Mouse (Mus musculus) myocyte (in vitro differentiated cells): Measurements from ENCODE around the gene Lrmda.

Experiments used
- MYOG ChIP-seq, 3 experiments: IDR thresholded peaks; one replicate each; pipeline ENCODE4 v1.6.1; 2011; ENCODE audit warnings: control low read depth in 2 of 3, low read depth in 2 of 3, mild to moderate bottlenecking in 2 of 3; ENCODE audit not compliant: insufficient read length in 2 of 3, control insufficient read depth in 1 of 3, insufficient read depth in 1 of 3
- POLR2A ChIP-seq: IDR thresholded peaks from one replicate; pipeline ENCODE4 v1.6.1; 2011; ENCODE audit warnings: low read depth, mild to moderate bottlenecking, control low read depth, moderate library complexity; ENCODE audit not compliant: insufficient read length
- SRF ChIP-seq: IDR thresholded peaks from one replicate; pipeline ENCODE4 v1.6.1; 2011; ENCODE audit warnings: low read depth; ENCODE audit not compliant: control insufficient read depth, insufficient read length
- USF1 ChIP-seq: IDR thresholded peaks from one replicate; pipeline ENCODE4 v1.6.1; 2011; ENCODE audit warnings: low read depth, mild to moderate bottlenecking, control low read depth, moderate library complexity

DNA sequence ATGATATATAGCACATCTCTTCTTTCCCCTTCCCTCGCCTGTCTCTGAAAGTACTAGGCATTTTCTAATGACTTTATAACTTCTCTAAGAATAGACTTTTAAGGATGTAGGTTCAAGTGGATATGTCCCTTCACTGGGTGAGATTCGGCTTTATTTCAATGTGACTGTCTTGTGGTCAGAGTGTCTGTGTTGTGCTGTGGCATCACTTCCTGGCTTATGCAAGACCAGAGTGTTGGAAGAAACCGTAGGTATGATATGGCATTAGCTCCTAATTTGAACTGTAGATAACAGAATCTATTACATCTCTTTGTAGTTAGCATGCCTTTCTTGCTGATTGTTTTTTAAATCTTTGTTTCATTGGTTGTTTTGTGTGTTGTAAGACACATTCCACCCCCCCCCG, 198.7 kb downstream of the Lrmda start:
- no peak for TF ChIP-seq MYOG (IDR thresholded peaks at IDR 0.05; ENCODE audit: control insufficient read depth in 1 of 3, insufficient read depth in 1 of 3, insufficient read length in 2 of 3, low read depth in 2 of 3)
- no peak for TF ChIP-seq USF1
- TF ChIP-seq POLR2A, result no peak
- no peak for TF ChIP-seq SRF
